ENCODE assay signal across 21 mouse cellular contexts in genomic region chr7:142421826-142422225, GRCm38 (mm10). TPM values are rescaled to one million over a fixed set of nuclear protein-coding genes. Genes with fewer than 3 reads are reported as not detected.
"Had no signal": no experiment of that assay in that cellular context is flagged by ENCODE, and none has a peak within 500 bp of the region (broad histone marks: within the 10 kb centered on the region; RNA-seq: fewer than 3 reads in every experiment).

No protein-coding gene starts in this region.

- H3K27me3 ChIP-seq: limb, embryonic 13.5 days; midbrain, embryonic 13.5 days had no signal

- H3K9ac ChIP-seq: limb, embryonic 13.5 days; midbrain, embryonic 13.5 days had no signal

- H3K4me2 ChIP-seq: limb, embryonic 13.5 days; midbrain, embryonic 13.5 days had no signal

- DNase-seq: kidney, adult 18-20 months; kidney, postnatal 10 days; kidney, postnatal 4 days; left cerebral cortex, postnatal 4 days; lung, adult 18-20 months; right cerebral cortex, adult 18-20 months; right cerebral cortex, postnatal 25 days; thymus, adult 18-20 months; thymus, postnatal 36 days had no signal

- H3K36me3 ChIP-seq: limb, embryonic 13.5 days; midbrain, embryonic 13.5 days had no signal

- H3K4me3 ChIP-seq: layer of hippocampus, adult 2 months; limb, embryonic 13.5 days; midbrain, embryonic 13.5 days had no signal

- H3K4me1 ChIP-seq: limb, embryonic 13.5 days; midbrain, embryonic 13.5 days had no signal

- H3K27ac ChIP-seq: layer of hippocampus, adult 2 months; limb, embryonic 13.5 days; midbrain, embryonic 13.5 days; stomach, postnatal 0 days had no signal

- H3K9me3 ChIP-seq: limb, embryonic 13.5 days; midbrain, embryonic 13.5 days had no signal

- ATAC-seq: midbrain, embryonic 13.5 days had no signal

RNA-seq across cellular contexts. Expression of gene Syt8, which starts 12.8 kb away (rescaled TPM):
- total RNA-seq: layer of hippocampus, adult 2 months; layer of hippocampus, postnatal 10 days; left cerebral cortex, adult 18-20 months; left cerebral cortex, postnatal 10 days; left cerebral cortex, postnatal 4 days; megakaryocyte progenitor cell, adult 5-6 weeks; midbrain, postnatal 0 days had no signal
- polyA plus RNA-seq: kidney, embryonic 14.5 days; midbrain, embryonic 13.5 days; midbrain, postnatal 0 days; neural tube, embryonic 14.5 days had no signal

RNA-seq across cellular contexts. Expression of gene Tnni2, which starts 19.8 kb away (rescaled TPM):
- total RNA-seq: layer of hippocampus, adult 2 months; layer of hippocampus, postnatal 10 days; left cerebral cortex, postnatal 4 days; midbrain, postnatal 0 days had no signal

RNA-seq across cellular contexts. Expression of gene Gm49369, which starts 39.4 kb away (rescaled TPM):
- total RNA-seq: midbrain, postnatal 0 days had no signal
- polyA plus RNA-seq: kidney, embryonic 14.5 days; limb, embryonic 13.5 days; midbrain, embryonic 13.5 days; midbrain, postnatal 0 days; small intestine, adult 2 months had no signal
